Mouse (Mus musculus) G1E (cell line): Measurements from ENCODE around the gene Sapcd1.

Source experiments
- CTCF ChIP-seq: IDR thresholded peaks from 2 replicates; pipeline ENCODE4 v1.5.1; 2012; ENCODE audit warnings: low read depth, low read length, inconsistent platforms, mixed read lengths
- GATA1 ChIP-seq: IDR thresholded peaks from 2 replicates; pipeline ENCODE4 v1.6.1; 2012; ENCODE audit warnings: borderline replicate concordance, low read length, inconsistent platforms, mixed read lengths

- TF ChIP-seq CTCF (no peak), GATA1 (no peak)
Observed at GRCm38 (mm10) chr17:35021842-35022477, 5.9 kb downstream of the Sapcd1 start.
